Mouse (Mus musculus): Measurements from ENCODE around the gene Zfp423.

The Zfp423 gene

GRCm38 (mm10) chr8:87689192-87689591 lies 270.2 kb downstream of the Zfp423 start:
- no peak for DNase-seq

GRCm38 (mm10) chr8:87688348-87688747 lies 271.0 kb downstream of the Zfp423 start:
- no peak for DNase-seq

- DNase-seq, result no peak
Observed at GRCm38 (mm10) chr8:87686986-87687698, 272.3 kb downstream of the Zfp423 start.

- DNase-seq, result no peak
Observed at GRCm38 (mm10) chr8:87686026-87686425, 273.4 kb downstream of the Zfp423 start.

- DNase-seq, result no peak
Observed at GRCm38 (mm10) chr8:87685392-87685791, 274.0 kb downstream of the Zfp423 start.

- DNase-seq, result no peak
Observed at GRCm38 (mm10) chr8:87682066-87682465, 277.3 kb downstream of the Zfp423 start.

GRCm38 (mm10) chr8:87680034-87680433 lies 279.4 kb downstream of the Zfp423 start:
- DNase-seq, result no peak

GRCm38 (mm10) chr8:87679431-87680003 lies 279.9 kb downstream of the Zfp423 start:
- DNase-seq, result no peak

GRCm38 (mm10) chr8:87675411-87675810 lies 284.0 kb downstream of the Zfp423 start:
- no peak for DNase-seq

- DNase-seq, result no peak
Observed at GRCm38 (mm10) chr8:87674157-87674556, 285.2 kb downstream of the Zfp423 start.

- no peak for DNase-seq
Observed at GRCm38 (mm10) chr8:87672214-87672613, 287.2 kb downstream of the Zfp423 start.

GRCm38 (mm10) chr8:87671209-87671970 lies 288.0 kb downstream of the Zfp423 start:
- DNase-seq, result no peak

GRCm38 (mm10) chr8:87670232-87670631 lies 289.2 kb downstream of the Zfp423 start:
- DNase-seq, result no peak

GRCm38 (mm10) chr8:87668736-87669135 lies 290.7 kb downstream of the Zfp423 start:
- no peak for DNase-seq

- DNase-seq, result no peak
Observed at GRCm38 (mm10) chr8:87667914-87668643, 291.3 kb downstream of the Zfp423 start.

- DNase-seq, result no peak
Observed at GRCm38 (mm10) chr8:87667297-87667696, 292.1 kb downstream of the Zfp423 start.

- no peak for DNase-seq
Observed at GRCm38 (mm10) chr8:87665337-87665736, 294.1 kb downstream of the Zfp423 start.

- no peak for DNase-seq
Observed at GRCm38 (mm10) chr8:87664217-87664509, 295.2 kb downstream of the Zfp423 start.

GRCm38 (mm10) chr8:87663349-87664216 lies 295.8 kb downstream of the Zfp423 start:
- DNase-seq, result peak; percentile 82

GRCm38 (mm10) chr8:87662811-87663341 lies 296.5 kb downstream of the Zfp423 start:
- peak; percentile 29 for DNase-seq

GRCm38 (mm10) chr8:87662307-87662771 lies 297.1 kb downstream of the Zfp423 start:
- DNase-seq, result peak; percentile 19
